Mouse (Mus musculus): ENCODE data around the gene Usp6nl.

Gene Usp6nl

GRCm38 (mm10) chr2:6423661-6424550 lies 101.4 kb downstream of the Usp6nl start:
- no peak for DNase-seq

- no peak for DNase-seq
Measured at GRCm38 (mm10) chr2:6424851-6425250, 102.4 kb downstream of the Usp6nl start.

- peak; percentile 47 for DNase-seq
Measured at GRCm38 (mm10) chr2:6436085-6436950, 113.9 kb downstream of the Usp6nl start.

GRCm38 (mm10) chr2:6441688-6442087 lies 119.2 kb downstream of the Usp6nl start:
- DNase-seq, result no peak

GRCm38 (mm10) chr2:6442302-6442701 lies 119.8 kb downstream of the Usp6nl start:
- DNase-seq, result no peak

- DNase-seq, result no peak
Measured at GRCm38 (mm10) chr2:6444015-6444414, 121.5 kb downstream of the Usp6nl start.

GRCm38 (mm10) chr2:6444723-6445169 lies 122.3 kb downstream of the Usp6nl start:
- no peak for DNase-seq

GRCm38 (mm10) chr2:6445858-6446257 lies 123.4 kb downstream of the Usp6nl start:
- DNase-seq, result no peak

- no peak for DNase-seq
Measured at GRCm38 (mm10) chr2:6448880-6449279, 126.4 kb downstream of the Usp6nl start.

- DNase-seq, result no peak
Measured at GRCm38 (mm10) chr2:6449656-6450055, 127.2 kb downstream of the Usp6nl start.

GRCm38 (mm10) chr2:6450544-6450943 lies 128.1 kb downstream of the Usp6nl start:
- no peak for DNase-seq

- no peak for DNase-seq
Measured at GRCm38 (mm10) chr2:6454941-6455516, 132.6 kb downstream of the Usp6nl start.

- peak; percentile 43 for DNase-seq
Measured at GRCm38 (mm10) chr2:6459282-6460047, 137.0 kb downstream of the Usp6nl start.

- no peak for DNase-seq
Measured at GRCm38 (mm10) chr2:6462306-6462705, 139.8 kb downstream of the Usp6nl start.

GRCm38 (mm10) chr2:6463772-6464661 lies 141.6 kb downstream of the Usp6nl start:
- DNase-seq, result peak; percentile 8

- no peak for DNase-seq
Measured at GRCm38 (mm10) chr2:6466396-6466795, 143.9 kb downstream of the Usp6nl start.

GRCm38 (mm10) chr2:6467318-6467717 lies 144.9 kb downstream of the Usp6nl start:
- DNase-seq, result no peak

GRCm38 (mm10) chr2:6469164-6469563 lies 146.7 kb downstream of the Usp6nl start:
- DNase-seq, result peak; percentile 81

GRCm38 (mm10) chr2:6471110-6471611 lies 148.7 kb downstream of the Usp6nl start:
- DNase-seq, result no peak

GRCm38 (mm10) chr2:6473829-6474228 lies 151.4 kb downstream of the Usp6nl start:
- peak; percentile 20 for DNase-seq

- no peak for DNase-seq
Measured at GRCm38 (mm10) chr2:6477884-6478283, 155.4 kb downstream of the Usp6nl start.
